21 mouse cellular contexts compared by ENCODE assay signal in genomic region chr7:127262218-127262961, GRCm38 (mm10). TPM values are rescaled to one million over a fixed set of nuclear protein-coding genes. Genes with fewer than 3 reads are reported as not detected.
DNase-seq lines count a peak whose midpoint lies in the region; ATAC-seq and TF ChIP-seq lines count a peak whose summit lies in the region.
"Had no signal": no experiment of that assay in that cellular context is flagged by ENCODE, and none has a peak within 500 bp of the region (broad histone marks: within the 10 kb centered on the region; RNA-seq: fewer than 3 reads in every experiment).

No protein-coding gene starts in this region.

- 56% methylated on average over 10 of the region's 10 CpGs for WGBS in lung, postnatal 0 days

- no peak overlapping the region for H3K4me3 ChIP-seq in lung, postnatal 0 days (ENCODE audit: low read depth, low read length)
- H3K4me3 ChIP-seq: embryonic facial prominence, embryonic 10.5 days; forebrain, embryonic 13.5 days; heart, adult 2 months; heart, embryonic 15.5 days; hindbrain, embryonic 15.5 days had no signal

- no peak overlapping the region for H3K4me2 ChIP-seq in lung, postnatal 0 days (replicated peaks; ENCODE audit: low read depth, low read length)
- H3K4me2 ChIP-seq: heart, embryonic 11.5 days; heart, embryonic 15.5 days; hindbrain, embryonic 15.5 days had no signal

- H3K27ac ChIP-seq in lung, postnatal 0 days (ENCODE audit: low read length), result no peak overlapping the region; the same call in 1 of the 2 replicates
- H3K27ac ChIP-seq: embryonic facial prominence, embryonic 10.5 days; forebrain, embryonic 13.5 days; heart, adult 2 months; heart, embryonic 15.5 days; hindbrain, embryonic 15.5 days had no signal

- TF ChIP-seq EP300 in lung, postnatal 0 days (IDR thresholded peaks at IDR 0.05), result no peak

- H3K27me3 ChIP-seq in lung, postnatal 0 days (replicated peaks; ENCODE audit: insufficient read depth, low read length), result no peaks in the 10 kb centered on the region
- H3K27me3 ChIP-seq: CH12.LX; forebrain, embryonic 13.5 days; heart, embryonic 15.5 days; hindbrain, embryonic 15.5 days had no signal

- H3K36me3 ChIP-seq in lung, postnatal 0 days (ENCODE audit: insufficient read depth, low read length), result no peaks in the 10 kb centered on the region
- H3K36me3 ChIP-seq: heart, embryonic 15.5 days; hindbrain, embryonic 15.5 days had no signal

- ATAC-seq in lung, postnatal 0 days, result no peak
- ATAC-seq in megakaryocyte-erythroid progenitor cell, adult 5-6 weeks (replicated peaks; ENCODE audit: low FRiP score, low TSS enrichment, poor library complexity, severe bottlenecking), result peak; percentile 47
- no peak for ATAC-seq in activated CD4-positive, CD25-positive, alpha-beta regulatory T cell, adult 4 months
- ATAC-seq: forebrain, embryonic 13.5 days; forebrain, postnatal 0 days had no signal

- H3K9me3 ChIP-seq in lung, postnatal 0 days (ENCODE audit: low read length), result no peaks in the 10 kb centered on the region
- H3K9me3 ChIP-seq: embryonic facial prominence, embryonic 10.5 days; forebrain, embryonic 13.5 days; heart, embryonic 15.5 days; hindbrain, embryonic 15.5 days had no signal

- peak; percentile 31 for DNase-seq in kidney, postnatal 10 days
- DNase-seq in kidney, adult 9 months, result no peak
- DNase-seq in lung, postnatal 0 days (ENCODE audit: low spot score), result peak; percentile 47
- no peak for DNase-seq in lung, postnatal 25 days (ENCODE audit: low spot score)
- peak; percentile 56 for DNase-seq in testis, postnatal 10 days (ENCODE audit: low spot score)
- DNase-seq in testis, postnatal 14 days (ENCODE audit: low spot score), result no peak
- DNase-seq: adrenal gland, adult 8-10 months; adrenal gland, postnatal 36 days; cerebellum, adult 2 months; forebrain, postnatal 0 days; gastrocnemius, postnatal 14 days; heart, adult 2 months; heart, postnatal 36 days had no signal

- TF ChIP-seq CTCF in lung, postnatal 0 days (IDR thresholded peaks at IDR 0.05), result no peak

- peaks cover 3% of the 10 kb centered on the region; the same call in 1 of the 2 replicates for H3K4me1 ChIP-seq in lung, postnatal 0 days (ENCODE audit: insufficient read depth, low read depth, low read length)

- H3K9ac ChIP-seq in lung, postnatal 0 days (replicated peaks; ENCODE audit: low read depth), result no peak overlapping the region
- H3K9ac ChIP-seq: forebrain, embryonic 13.5 days; forebrain, postnatal 0 days; heart, embryonic 15.5 days; hindbrain, embryonic 15.5 days had no signal

RNA-seq across cellular contexts. Expression of gene Dctpp1, which starts 1.9 kb away (rescaled TPM):
- polyA plus RNA-seq in lung, postnatal 0 days (2015; fragmentation: Nextera tagmentation; extraction: Ambion mirVana), result 35.7 and 36.4 TPM in 2 replicates
- total RNA-seq in megakaryocyte-erythroid progenitor cell, adult 5-6 weeks (2014; fragmentation: Nextera tagmentation), result 61.0 and 138 TPM in 2 replicates
- total RNA-seq in megakaryocyte-erythroid progenitor cell, adult 5-6 weeks (2017), result 44.5 and 48.2 TPM in 2 replicates
- polyA plus RNA-seq in activated CD4-positive, CD25-positive, alpha-beta regulatory T cell, adult 4 months (2017; shearing (Covaris generic)), result 10 to 100 TPM; 48.1 to 69.5 TPM

RNA-seq across cellular contexts. Expression of gene Sephs2, which starts 11.5 kb away (rescaled TPM):
- 59.4 and 66.9 TPM in 2 replicates for polyA plus RNA-seq in lung, postnatal 0 days (2015; fragmentation: Nextera tagmentation; extraction: Ambion mirVana)
- total RNA-seq in megakaryocyte-erythroid progenitor cell, adult 5-6 weeks (2014; fragmentation: Nextera tagmentation), result 61.7 and 74.2 TPM in 2 replicates
- total RNA-seq in megakaryocyte-erythroid progenitor cell, adult 5-6 weeks (2017), result 115 and 130 TPM in 2 replicates
- 10 to 100 TPM; 29.9 to 31.3 TPM for polyA plus RNA-seq in activated CD4-positive, CD25-positive, alpha-beta regulatory T cell, adult 4 months (2017; shearing (Covaris generic))

RNA-seq across cellular contexts. Expression of gene Zfp771, which starts 18.3 kb away (rescaled TPM):
- polyA plus RNA-seq in lung, postnatal 0 days (2015; fragmentation: Nextera tagmentation; extraction: Ambion mirVana), result 34.9 and 36.9 TPM in 2 replicates
- total RNA-seq in megakaryocyte-erythroid progenitor cell, adult 5-6 weeks (2014; fragmentation: Nextera tagmentation), result 15.1 and 16.6 TPM in 2 replicates
- total RNA-seq in megakaryocyte-erythroid progenitor cell, adult 5-6 weeks (2017), result 13.6 and 14.1 TPM in 2 replicates
- 1 to 10 TPM in 1 of 2 experiments, under 1 TPM in 1; 0.29 to 1.1 TPM for polyA plus RNA-seq in activated CD4-positive, CD25-positive, alpha-beta regulatory T cell, adult 4 months (2017; shearing (Covaris generic))

RNA-seq across cellular contexts. Expression of gene Sept1, which starts 29.5 kb away (rescaled TPM):
- polyA plus RNA-seq in lung, postnatal 0 days (2015; fragmentation: Nextera tagmentation; extraction: Ambion mirVana), result 13.0 TPM in 2 replicates
- 41.3 and 47.7 TPM in 2 replicates for total RNA-seq in megakaryocyte-erythroid progenitor cell, adult 5-6 weeks (2014; fragmentation: Nextera tagmentation)
- total RNA-seq in megakaryocyte-erythroid progenitor cell, adult 5-6 weeks (2017), result 24.8 and 25.5 TPM in 2 replicates
- 100 to 1,000 TPM; 811 to 836 TPM for polyA plus RNA-seq in activated CD4-positive, CD25-positive, alpha-beta regulatory T cell, adult 4 months (2017; shearing (Covaris generic))

RNA-seq across cellular contexts. Expression of gene Zfp553, which starts 29.5 kb away (rescaled TPM):
- 15.5 and 15.7 TPM in 2 replicates for polyA plus RNA-seq in lung, postnatal 0 days (2015; fragmentation: Nextera tagmentation; extraction: Ambion mirVana)
- 17.0 and 18.3 TPM in 2 replicates for total RNA-seq in megakaryocyte-erythroid progenitor cell, adult 5-6 weeks (2014; fragmentation: Nextera tagmentation)
- total RNA-seq in megakaryocyte-erythroid progenitor cell, adult 5-6 weeks (2017), result 22.7 and 31.7 TPM in 2 replicates
- polyA plus RNA-seq in activated CD4-positive, CD25-positive, alpha-beta regulatory T cell, adult 4 months (2017; shearing (Covaris generic)), result 1 to 10 TPM; 4.1 to 8.0 TPM

Comparison
In these comparisons a context has a peak if more than half of its experiments do, and no peak if none do; other contexts are left out.
1. DNase-seq: peak in kidney, postnatal 10 days (single experiment), lung, postnatal 0 days (single experiment) and testis, postnatal 10 days (single experiment); none in kidney, adult 9 months (single experiment), lung, postnatal 25 days (single experiment) and testis, postnatal 14 days (single experiment).
2. RNA of gene Zfp771, which starts 18.3 kb away (polyA plus RNA-seq): 34.9 to 36.9 TPM in lung, postnatal 0 days; 0.29 to 1.1 TPM in activated CD4-positive, CD25-positive, alpha-beta regulatory T cell, adult 4 months; every median in the first group is over 10 times any median in the second.